ENCODE assay signal across 8 mouse cellular contexts in genomic region chr7:64373830-64374562, GRCm38 (mm10). TPM values are rescaled to one million over a fixed set of nuclear protein-coding genes. Genes with fewer than 3 reads are reported as not detected.
A peak's percentile ranks its signal among the peaks of the same experiment; 100 is the strongest.
DNase-seq lines count a peak whose midpoint lies in the region; ATAC-seq lines count a peak whose summit lies in the region.

TSS of gene Fan1 (minus strand) at chr7:64374095.

- H3K4me1 ChIP-seq in hindbrain, embryonic 16.5 days (ENCODE audit: control insufficient read depth, insufficient read depth, low read depth, low read length) = peaks cover 4% of the 10 kb centered on the region

- WGBS in hindbrain, embryonic 16.5 days = 3% methylated on average over 27 of the region's 27 CpGs

- H3K36me3 ChIP-seq in hindbrain, embryonic 16.5 days (ENCODE audit: control insufficient read depth, insufficient read depth, low read length) = peaks cover 24% of the 10 kb centered on the region

- H3K4me2 ChIP-seq in hindbrain, embryonic 16.5 days (ENCODE audit: low read length) = peak within 1 kb of the TSS; percentile 63

- no peaks in the 10 kb centered on the region for H3K27me3 ChIP-seq in hindbrain, embryonic 16.5 days (replicated peaks; ENCODE audit: control insufficient read depth, insufficient read depth, low read length)

- H3K9ac ChIP-seq in hindbrain, embryonic 16.5 days (ENCODE audit: low read depth, low read length) = peak within 1 kb of the TSS; percentile 82

- ATAC-seq in hindbrain, embryonic 16.5 days = peak; percentile 98

- H3K27ac ChIP-seq in hindbrain, embryonic 16.5 days (ENCODE audit: low read depth, low read length) = peak within 1 kb of the TSS; percentile 95

- no peaks in the 10 kb centered on the region for H3K9me3 ChIP-seq in hindbrain, embryonic 16.5 days (ENCODE audit: control insufficient read depth, low read length)

- peak; percentile 94 for DNase-seq in ZHBTc4 (ENCODE audit: low read depth, low spot score)
- DNase-seq in cerebellum, postnatal 4 days (ENCODE audit: low spot score in 2 of 2) = peak; percentile 73 to 83
- peak; percentile 87 for DNase-seq in gastrocnemius, adult 18-20 months (ENCODE audit: low spot score)
- peak; percentile 87 to 90 for DNase-seq in left cerebral cortex, adult 18-20 months (ENCODE audit: low spot score in 2 of 2)
- DNase-seq in lung, postnatal 4 days = peak; percentile 90 to 93
- DNase-seq in retina, postnatal 1 day = peak; percentile 90
- peak; percentile 87 for DNase-seq in thymus, postnatal 4 days

- H3K4me3 ChIP-seq in hindbrain, embryonic 16.5 days (ENCODE audit: low read length) = peak within 1 kb of the TSS; percentile 75

RNA-seq across cellular contexts. Expression of gene Fan1, which starts in this region (rescaled TPM):
- 1 to 10 TPM; 6.6 to 7.9 TPM for total RNA-seq in gastrocnemius, adult 18-20 months (2021)
- 5.5 and 5.7 TPM in 2 replicates for polyA plus RNA-seq in hindbrain, embryonic 16.5 days (2015; fragmentation: Nextera tagmentation; extraction: Ambion mirVana)
- total RNA-seq in left cerebral cortex, adult 18-20 months (2021) = 10 to 100 TPM; 10.6 to 10.7 TPM

Comparison
In these comparisons a context has a peak if more than half of its experiments do, and no peak if none do; other contexts are left out.
1. Peak in every context shown above with its lines: DNase-seq, ATAC-seq, H3K4me3 ChIP-seq and H3K27ac ChIP-seq.